Mouse (Mus musculus): ENCODE data around the gene Thsd1.

- TF ChIP-seq POLR2A (IDR thresholded peaks at IDR 0.05; ENCODE audit: control insufficient read depth, low read depth, low read length) (no peak), CTCF (IDR thresholded peaks at IDR 0.05; ENCODE audit: control insufficient read depth, insufficient read depth, insufficient replicate concordance, low read depth, low read length) (no peak)
Observed at GRCm38 (mm10) chr8:22262267-22262666, 35.2 kb downstream of the Thsd1 start.

All from testis, adult 2 months (tissue).